Mouse (Mus musculus) inflammation-experienced regulatory T-cells, adult 6 months (primary cell): ENCODE measurements at regions not wholly inside any gene's neighbourhood (a gene's known extent, or its start where the extent isn't known, plus 50 kb on each side); places are given as distances from the start of the nearest gene placed in this dataset.

ENCODE experiments used
- ATAC-seq: one replicate; pipeline ENCODE4 v1.8.0; 2017

DNA sequence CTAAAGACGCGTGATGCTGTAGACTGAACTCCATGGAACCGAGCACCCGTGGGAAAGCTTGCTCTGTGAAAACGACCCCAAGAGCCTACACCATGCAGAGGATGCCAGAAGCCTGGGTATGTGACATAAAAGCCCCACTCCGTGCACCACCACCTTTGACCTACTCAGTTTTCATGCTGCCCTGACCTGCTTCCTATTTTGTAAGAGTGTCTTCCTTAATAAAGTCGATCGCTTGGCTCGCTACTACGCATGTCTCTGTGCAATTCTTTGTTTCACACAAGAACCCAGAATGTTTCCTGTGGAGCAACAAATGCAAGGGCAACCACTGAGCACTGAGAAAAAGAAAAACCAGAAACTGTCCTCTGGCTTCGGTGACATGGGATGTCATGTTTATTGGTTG is 60.5 kb downstream of the Sec61b start:
- no peak for ATAC-seq

DNA sequence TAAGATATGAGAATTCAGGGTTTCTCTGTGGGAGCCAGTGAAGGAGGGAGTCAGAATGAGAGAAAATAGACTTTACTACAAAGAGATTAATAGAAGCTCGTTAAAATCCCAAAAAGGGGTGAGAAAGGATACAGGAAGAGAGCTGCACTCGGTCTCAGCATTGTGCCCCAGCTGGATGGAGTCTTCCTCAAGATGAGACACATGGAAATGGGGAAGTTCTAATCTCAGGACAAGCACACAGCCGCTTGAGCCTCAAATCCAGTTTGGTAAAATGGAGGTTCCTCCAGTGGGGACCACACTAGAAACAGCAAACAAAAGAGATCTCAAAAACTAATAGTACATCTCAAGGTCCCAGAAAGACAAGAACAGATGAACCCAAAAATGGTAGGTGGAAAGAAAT is 93.2 kb downstream of the Sec61b start:
- ATAC-seq, result no peak

DNA sequence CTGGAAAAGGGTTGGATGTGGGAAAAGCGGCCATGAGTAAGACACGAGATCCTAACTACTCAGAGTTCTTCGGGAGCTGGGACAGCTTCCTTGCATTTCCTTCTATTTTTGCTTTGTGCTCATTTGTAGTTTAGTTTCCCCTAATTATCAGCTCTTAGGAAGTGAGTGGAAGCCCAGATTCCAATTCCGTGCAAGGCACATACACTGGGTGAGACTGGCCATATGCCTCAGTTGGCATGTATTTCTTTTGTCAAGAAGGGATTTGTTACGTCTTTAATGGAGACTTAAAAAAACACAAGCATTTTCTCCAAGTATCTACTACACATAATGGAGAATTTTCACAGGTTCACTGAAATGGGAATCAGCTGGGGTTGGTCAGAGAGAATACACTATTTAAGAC is 96.4 kb downstream of the Sec61b start:
- ATAC-seq, result no peak

DNA sequence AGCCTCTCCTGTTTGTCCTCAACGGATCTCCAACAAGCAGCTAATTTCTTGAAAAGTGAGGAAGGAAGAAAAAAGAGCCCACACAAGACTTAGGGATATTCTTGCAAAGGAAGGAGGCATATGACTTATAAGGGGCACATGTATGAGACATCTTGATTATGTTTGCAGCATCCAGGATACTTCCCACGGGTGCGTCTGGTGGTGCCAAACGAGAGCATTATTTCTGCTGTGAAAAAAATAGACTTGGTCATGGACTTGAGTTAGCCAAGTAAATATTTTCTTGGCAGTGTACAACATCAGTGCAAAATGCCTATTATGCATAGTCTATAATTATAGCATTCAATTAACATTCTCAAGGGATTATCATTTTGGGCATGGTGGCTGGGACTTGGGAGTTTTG is 101.6 kb downstream of the Sec61b start:
- ATAC-seq, result no peak

DNA sequence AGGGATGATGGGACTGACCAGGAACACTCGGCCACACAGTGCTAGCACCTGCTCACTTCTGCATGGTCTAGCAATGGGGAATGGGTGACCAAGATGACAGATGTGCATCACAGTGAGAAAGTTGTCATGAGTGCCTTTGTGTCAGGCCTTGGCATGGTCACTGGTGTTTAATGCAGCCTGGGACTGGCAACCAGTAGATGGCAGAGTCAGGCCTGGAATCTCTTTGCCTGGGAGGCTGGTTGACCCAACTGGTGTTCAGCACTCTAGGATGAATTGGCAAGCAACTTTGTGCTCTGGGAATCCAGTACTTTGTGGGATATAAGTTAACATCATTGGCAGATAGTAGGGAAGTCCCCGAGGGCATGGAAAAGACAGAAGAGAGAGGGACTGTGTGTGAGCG is 103.0 kb downstream of the Sec61b start:
- no peak for ATAC-seq

DNA sequence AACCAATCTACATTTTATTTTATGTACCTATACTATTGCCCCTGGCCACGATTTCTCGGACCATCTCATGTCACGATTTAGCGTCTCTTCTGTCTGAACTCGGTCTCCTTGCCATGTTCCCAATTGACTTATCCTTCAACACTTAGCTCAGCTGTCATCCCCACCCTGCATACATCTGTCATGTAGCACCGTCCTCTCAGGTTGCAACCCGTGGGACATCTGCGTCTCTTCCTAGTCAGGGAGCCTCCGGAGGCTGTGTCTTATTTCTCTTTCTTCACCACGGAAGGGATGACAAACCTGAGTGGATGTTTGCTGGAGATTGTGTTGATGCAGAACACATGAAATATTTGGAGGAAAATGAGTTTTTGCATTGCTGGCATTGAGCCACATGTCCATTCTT is 104.2 kb downstream of the Sec61b start:
- ATAC-seq, result no peak

DNA sequence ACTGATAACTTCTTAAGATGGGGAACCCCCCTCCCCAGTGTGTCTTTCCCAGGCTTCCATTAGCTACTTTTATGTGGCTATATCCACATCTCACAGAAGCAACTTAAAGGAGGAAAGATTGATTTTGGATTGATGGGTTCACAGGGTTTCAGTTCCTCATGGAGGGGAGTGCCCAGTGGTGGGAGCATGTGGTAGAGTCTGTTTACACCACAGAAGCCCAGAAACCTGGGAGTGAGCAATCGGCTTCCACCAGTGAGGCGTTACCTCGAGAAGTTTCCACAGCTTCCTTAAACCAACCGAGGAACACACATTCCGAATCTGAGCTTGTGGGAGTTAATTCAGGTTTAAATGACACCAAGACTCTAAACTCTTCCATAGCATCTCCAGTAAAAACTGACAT is 106.1 kb downstream of the Sec61b start:
- no peak for ATAC-seq

DNA sequence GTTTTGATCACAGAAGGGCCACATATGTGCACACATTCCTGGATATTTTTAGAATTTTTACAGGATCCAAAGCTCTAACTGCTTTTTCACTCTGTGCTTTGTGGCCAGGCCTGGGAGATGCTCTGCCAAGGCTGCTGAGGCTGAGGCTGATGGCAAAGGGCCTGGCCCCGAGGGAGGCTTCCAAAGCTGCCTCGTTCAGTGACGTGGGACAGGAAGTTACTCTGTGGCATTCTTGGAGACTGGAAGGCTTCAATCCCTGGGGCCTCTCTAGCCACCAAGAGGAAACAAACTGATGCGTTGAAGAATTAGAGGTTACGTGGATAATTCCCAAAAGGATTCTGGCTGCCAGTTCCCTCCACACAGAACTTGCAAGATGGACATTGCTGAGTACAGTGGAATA is 112.8 kb downstream of the Sec61b start:
- ATAC-seq, result no peak

DNA sequence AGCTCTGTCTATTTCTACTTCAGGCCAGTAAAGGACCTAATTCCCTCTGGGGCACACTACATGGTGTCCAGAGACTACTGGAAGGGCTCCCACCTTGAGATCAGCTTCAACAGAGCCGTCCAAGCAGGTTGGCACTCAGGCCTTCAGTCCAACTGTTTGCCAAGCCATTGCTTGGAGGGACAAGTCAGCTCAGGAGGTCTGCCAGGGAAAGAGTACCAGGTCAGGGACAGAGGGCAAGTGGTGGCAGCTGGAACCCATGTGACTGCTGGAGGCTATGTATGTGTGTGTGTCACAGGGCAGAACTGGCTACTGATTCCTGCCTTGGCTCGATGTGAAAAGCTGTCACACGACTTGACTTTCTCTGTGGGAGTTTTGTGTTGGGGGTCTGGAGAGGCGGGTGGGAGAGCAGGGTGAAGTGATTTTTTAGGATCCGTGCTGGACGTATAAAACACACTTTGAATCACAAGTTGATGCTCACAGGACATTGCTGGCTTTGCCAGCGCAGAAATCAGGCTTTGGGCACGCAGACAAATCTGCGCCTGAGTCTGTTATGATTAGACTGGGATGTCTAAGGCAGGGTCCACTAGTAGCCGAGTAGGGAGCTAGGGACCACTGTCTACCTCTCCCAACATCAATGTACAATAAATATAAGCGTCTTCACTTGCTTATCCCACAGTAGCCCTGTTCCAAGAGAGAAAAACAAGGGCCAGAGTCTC is 118.0 kb downstream of the Sec61b start:
- ATAC-seq, result no peak

DNA sequence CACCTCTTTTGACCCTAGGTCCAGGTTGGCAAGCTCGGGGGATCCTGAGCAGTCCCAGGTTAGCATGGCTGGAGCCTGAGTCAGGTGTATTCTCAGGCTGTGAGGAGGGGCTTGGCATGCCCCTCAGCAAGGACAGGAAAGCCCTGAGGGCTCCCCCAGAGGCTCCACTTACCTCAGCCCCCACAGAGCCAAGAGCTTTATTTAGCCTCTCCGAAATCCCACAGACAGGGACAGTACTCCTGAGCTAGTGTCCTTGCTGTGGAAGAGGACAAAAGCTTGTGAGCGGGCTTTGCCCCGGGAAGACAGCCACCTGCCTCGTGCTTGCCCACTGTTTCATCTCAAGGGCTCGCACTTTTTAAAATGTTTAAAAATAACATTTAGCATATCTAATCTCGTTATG is 118.7 kb downstream of the Sec61b start:
- no peak for ATAC-seq

DNA sequence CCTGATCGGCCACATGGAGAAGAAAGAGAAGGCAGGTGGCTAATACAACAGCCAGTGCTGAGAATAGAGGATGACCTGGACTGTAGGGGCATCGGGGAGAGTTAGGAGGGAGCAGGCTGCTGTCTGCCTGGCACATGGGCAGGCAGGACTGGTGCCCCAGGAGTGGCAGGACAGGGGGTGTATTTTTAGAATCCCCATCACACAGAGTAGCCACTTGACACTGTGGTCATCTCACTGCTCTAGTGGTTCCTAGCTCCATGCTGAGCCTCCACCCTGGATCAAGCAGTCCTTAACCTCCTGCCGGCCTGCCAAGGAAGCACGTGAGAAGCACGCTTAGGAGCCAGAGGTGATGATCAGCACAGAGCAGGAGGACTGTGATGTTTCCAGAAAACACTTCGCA is 119.7 kb downstream of the Sec61b start:
- no peak for ATAC-seq

DNA sequence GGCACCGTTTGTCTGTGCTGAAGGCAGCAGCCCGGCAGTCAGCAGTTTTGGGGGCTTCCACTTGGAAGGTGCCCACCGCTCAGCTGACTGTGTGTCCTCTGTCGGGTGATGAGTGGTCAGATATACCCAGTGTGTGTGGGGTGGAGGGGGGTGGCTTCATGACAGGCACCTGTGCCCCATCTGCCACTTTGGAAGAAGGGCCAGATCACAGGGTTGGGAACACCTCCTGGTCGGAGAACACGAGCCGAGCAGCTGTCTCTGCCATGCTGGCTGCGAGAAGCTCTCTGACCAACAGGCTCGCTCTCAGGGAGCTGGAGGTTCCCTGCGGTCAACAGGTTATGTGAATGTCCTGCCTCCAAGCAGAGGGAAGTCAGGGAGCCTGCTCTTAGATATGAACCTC is 121.4 kb downstream of the Sec61b start:
- ATAC-seq, result no peak

DNA sequence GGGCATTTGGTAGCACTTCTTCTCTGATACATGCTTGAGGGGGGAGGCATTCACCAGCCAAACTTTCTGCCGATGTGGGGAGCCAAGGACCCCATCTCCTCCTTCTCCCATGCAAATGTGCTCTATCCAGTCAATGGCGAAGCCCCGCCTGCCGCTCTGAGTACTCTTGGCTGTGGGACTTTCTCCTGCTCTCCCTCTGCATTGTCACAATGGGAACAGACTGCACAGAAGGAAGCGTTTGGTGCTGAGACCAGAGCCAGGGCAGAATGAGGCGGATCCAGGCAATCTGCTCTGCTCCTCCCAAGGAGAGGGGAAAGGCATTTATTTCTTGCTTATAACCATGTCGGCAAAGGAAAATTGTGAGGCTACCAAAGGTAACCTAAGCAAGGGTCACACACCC is 123.1 kb downstream of the Sec61b start:
- no peak for ATAC-seq

DNA sequence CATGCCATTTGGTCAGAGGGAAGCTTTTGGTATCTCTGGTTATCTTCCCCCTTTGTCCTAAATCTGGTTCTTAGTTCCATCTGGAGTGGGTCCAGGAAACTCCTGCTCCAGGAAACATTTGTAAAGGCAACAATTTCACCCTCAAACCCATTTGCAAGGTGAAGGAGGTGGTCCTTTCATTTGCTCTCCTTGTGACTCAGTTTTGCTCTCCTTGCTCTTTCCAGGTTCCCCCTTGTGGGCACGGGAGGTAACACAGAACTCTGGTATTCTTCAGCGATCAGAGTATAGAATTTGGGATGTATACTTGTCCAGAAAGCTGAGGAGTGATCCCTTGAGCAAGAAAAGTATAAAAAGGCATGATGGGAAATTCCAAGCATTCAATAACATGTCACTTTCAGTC is 123.8 kb downstream of the Sec61b start:
- no peak for ATAC-seq

DNA sequence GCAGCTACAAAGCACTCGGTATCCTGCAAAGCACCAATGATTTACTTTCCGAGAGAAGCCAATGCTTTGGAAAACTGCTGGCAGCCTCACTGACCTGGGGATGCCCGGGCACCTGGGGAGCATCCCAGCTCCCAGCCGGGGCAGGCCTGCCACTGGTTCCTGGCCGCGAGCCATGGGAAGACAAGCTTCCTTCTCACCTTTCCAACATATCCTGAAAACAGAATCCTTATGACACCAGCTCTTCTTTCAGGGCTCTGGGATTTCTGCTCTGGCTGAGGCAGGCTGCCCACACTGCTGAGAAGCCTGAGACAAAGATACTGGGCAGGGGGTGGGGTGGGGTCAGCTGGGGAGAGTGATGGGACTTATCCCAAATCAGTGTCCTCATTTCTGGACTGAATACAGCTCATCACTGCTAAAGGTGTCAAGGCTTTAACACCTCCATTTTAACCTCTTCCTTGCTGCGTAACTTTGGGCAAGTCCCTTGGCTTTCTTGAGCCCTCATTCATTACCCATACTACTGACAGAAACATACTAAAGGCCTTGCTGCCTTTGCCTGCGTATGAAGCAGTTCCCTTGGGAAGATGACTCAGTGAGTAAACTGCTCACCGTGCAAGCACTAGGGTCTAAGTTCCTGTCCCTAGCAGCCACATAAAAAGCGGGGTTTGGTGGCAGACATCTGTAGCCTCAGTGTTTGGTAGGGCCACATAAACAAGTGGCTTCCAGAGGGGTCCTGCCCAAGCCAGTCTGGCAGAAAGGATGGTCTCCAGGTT is 127.0 kb downstream of the Sec61b start:
- ATAC-seq, result no peak

DNA sequence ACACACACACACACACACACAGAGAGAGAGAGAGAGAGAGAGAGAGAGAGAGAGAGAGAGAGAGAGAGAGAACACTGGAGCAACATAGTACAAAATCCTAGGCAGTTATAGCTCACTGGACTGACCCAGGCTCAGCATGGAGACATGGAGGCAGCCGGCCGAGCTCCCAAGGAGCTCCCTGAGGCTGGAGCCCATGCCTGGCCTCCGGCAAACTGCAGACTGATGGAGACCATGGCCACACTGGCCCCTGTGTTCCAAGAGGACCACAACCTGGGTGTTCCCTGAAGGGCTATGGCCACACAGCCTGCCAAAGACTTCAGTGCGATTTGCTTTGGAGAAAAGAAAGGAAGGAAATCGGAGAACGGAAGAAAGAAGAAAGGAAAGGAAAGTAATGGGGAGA is 128.9 kb downstream of the Sec61b start:
- no peak for ATAC-seq

DNA sequence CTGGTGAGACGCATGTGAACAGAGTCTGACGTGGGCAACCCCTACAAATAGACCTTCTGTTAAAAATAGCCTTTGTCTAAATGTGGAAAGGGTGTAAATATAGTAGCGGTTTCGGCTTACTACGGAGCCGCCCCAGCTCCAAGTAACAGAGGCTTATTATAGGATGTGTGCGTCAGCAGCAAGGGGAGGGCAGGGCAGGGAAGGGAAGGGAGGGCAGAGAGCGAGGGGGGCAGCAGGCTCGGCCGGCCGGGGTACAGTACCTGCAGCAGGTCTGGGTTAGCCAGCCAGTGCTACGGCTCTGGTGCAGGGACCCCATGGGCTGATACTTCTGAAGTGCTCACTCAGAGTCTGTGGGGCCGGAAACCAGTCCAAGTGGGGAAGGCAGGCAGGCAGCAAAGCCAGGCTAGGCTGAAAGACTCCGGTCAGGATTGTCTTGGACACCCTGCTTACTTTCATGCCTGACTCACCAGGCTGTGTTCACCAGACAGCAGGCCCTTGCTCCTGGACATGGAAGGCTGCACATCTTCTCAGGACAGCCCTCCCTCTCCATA is 129.5 kb downstream of the Sec61b start:
- no peak for ATAC-seq

DNA sequence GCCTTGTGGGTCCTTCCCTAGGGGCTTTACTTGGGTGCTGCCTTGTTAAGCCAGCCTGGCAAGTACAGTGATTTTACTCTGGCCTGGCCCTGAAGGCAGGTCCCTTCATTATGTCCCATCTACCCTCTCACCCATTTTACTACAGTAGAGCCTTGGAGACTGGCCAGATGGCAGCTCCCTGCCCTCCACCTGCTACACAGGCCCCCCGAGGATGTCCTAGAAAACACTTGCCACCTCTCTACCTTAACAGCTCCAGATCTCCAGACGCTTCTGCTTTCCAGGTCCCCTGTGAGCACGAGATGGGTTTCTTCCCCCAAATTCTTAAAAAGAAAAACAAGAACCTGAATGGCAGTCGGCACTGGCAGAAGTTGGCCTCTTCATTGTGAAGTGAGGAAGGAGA is 131.2 kb downstream of the Sec61b start:
- ATAC-seq, result no peak

DNA sequence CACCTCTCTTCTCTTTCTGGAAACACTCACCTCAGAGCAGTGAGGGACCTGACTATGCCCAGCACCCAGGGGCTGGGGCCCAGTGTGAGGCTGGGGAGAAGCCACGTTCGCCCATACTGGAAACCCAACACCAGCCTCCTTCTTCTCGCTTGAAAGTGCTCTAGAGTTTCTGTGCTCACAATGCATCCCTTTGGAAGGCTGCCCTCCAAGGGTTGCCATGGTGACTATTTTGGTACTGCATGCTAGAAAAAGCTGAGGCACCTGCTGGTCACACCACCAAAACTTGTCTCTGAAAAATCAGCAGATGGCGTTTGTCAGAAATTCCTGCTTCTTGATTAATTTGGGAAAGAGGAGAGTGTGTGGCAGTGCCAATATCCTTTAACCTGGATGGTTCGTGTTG is 134.2 kb downstream of the Sec61b start:
- no peak for ATAC-seq

DNA sequence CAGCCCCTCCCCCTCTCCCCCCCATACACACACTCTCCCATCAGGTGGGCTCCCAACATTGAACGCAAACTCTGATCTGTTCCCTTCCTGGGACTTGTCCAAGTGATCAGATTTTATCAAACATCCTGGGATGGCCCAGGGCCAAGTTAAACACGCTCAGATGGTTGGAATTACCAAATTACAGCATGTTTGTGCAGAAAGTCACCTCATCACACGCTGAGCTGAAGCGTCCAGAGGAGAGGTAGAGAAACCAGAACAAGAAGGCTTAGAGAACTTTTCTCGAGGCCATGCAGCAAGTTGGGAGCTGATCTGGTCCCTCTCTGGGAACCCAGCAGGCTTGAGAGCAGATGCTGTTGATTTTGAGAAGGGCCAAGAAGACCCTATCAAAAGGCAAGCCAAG is 136.5 kb downstream of the Sec61b start:
- ATAC-seq, result no peak

DNA sequence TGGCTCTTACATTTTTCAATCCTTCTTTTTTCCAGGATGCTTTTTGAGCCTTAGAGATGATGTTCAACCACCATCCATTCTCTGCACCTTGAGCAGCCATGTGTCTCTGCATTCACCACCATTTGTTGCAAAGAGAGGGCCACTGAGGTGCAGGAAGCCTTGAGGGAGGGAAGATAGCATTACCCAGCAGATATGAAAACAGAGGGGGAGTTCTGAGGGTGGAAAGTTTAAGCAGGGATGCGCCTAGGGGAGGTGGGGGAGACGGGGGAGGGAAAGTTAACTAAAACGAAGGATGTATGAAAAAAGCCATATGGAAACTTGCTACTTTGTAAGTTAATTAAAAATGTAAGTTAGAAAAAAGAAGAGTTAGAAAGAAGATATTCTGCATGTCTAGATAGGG is 142.1 kb downstream of the Sec61b start:
- no peak for ATAC-seq

DNA sequence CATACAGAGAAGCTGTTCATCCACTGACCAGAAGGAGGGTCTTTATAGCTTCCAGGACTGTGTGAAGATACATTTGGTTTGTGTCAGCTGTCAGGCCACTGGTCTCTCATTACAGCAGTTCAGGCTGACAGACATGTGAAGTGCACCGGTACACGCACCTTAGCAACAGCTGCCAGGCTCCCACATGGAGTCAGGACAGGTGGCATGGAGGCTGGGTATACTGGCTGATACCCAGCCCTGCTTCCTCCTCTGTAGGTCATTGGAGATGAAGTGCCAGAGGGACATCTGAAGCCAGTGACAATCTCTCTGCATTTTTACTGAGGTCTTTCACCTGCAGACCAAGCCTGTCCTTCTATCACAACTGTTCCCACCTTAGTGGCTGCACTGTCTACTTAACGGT is 146.2 kb downstream of the Sec61b start:
- no peak for ATAC-seq

DNA sequence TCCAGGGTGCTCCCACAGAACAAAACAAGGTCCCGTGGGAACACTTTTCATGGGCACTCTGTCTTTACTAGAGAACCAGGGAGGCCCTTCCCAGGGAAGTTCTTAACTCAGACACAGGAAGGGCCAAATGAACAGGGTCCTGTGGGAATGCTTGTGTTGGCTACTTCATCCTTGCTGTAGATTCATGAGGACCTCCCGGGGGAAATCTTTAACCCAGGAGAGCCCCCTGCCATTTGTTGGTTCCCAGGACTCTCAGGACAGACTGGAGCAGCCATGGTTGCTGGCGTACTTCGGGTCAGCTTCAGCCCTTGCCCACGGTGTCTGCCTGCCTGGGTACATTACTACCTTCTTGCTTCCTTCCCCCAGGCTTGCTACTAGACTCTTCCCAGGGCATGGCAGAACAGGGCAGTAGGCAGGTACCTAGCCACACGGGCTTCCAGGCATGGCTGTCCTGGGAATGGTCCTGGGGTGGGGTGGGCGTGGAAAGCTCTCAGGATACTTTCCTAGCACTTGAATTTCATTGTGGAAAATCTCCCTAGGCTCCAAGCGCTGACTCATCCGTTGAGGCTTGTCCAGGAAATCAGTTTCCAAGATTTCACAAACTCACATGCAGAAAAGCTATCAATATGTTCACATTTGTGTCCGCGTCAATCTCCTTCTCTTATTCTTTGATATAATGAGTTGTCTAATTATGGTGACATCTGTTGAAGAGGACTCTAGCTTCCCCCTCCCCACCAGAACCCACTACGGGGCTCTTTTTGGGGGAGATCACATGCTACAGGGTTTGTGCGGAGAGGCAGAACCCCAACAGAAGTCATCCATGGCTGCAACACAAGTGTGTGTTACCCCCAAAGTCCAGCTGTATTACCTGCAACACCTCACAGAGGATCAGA is 148.6 kb downstream of the Sec61b start:
- no peak for ATAC-seq
